Comparison of ENCODE assay signal across 35 mouse cellular contexts in the genomic region with DNA sequence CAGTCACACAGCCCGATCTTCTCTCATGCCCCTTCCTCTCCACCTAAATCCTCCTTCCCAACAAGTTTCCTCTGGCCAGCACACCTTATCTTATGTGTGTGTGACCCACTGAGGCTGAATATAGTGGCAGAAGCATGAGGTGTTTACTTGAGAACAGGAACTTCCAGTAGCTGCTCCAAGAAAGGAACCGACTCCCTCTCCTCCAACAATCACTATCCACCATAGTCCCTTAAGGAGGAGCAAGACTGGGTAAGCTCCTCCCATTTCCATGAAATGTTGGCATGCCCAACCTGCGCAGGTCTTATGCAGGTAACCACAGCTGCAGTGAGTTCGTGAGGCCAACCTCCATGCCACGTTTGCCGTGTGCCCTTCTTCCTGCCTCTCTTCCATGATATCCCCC.
"Had no signal": no experiment of that assay in that cellular context is flagged by ENCODE, and none has a peak within 500 bp of the region (broad histone marks: within the 10 kb centered on the region; RNA-seq: fewer than 3 reads in every experiment).

No protein-coding gene starts in this region.

- H3K4me2 ChIP-seq: heart, embryonic 11.5 days; heart, embryonic 12.5 days; heart, embryonic 13.5 days; heart, embryonic 15.5 days; hindbrain, embryonic 12.5 days; hindbrain, embryonic 13.5 days; hindbrain, embryonic 14.5 days; hindbrain, embryonic 15.5 days; intestine, embryonic 15.5 days; kidney, embryonic 15.5 days had no signal

- H3K36me3 ChIP-seq: heart, embryonic 10.5 days; heart, embryonic 12.5 days; heart, embryonic 13.5 days; heart, embryonic 15.5 days; hindbrain, embryonic 10.5 days; hindbrain, embryonic 12.5 days; hindbrain, embryonic 13.5 days; hindbrain, embryonic 15.5 days; intestine, embryonic 15.5 days; kidney, embryonic 15.5 days had no signal

- ATAC-seq: hindbrain, embryonic 16.5 days; hindbrain, postnatal 0 days; inflammation-experienced regulatory T-cells, adult 6 months; intestine, embryonic 15.5 days; intestine, embryonic 16.5 days; intestine, postnatal 0 days had no signal

- DNase-seq: heart, postnatal 10 days; heart, postnatal 14 days; heart, postnatal 36 days; heart, postnatal 4 days; kidney, adult 11 months; kidney, adult 18-20 months; kidney, adult 2 months; kidney, adult 8-10 months; kidney, adult 9 months; kidney, postnatal 10 days; kidney, postnatal 14 days; kidney, postnatal 25 days; kidney, postnatal 36 days; kidney, postnatal 4 days; layer of hippocampus, adult 9-11 months; layer of hippocampus, postnatal 36 days had no signal

- H3K27me3 ChIP-seq: heart, embryonic 12.5 days; heart, embryonic 13.5 days; heart, embryonic 15.5 days; hindbrain, embryonic 12.5 days; hindbrain, embryonic 13.5 days; hindbrain, embryonic 15.5 days; intestine, embryonic 15.5 days had no signal

- H3K9me3 ChIP-seq: heart, embryonic 10.5 days; heart, embryonic 12.5 days; heart, embryonic 13.5 days; heart, embryonic 15.5 days; hindbrain, embryonic 10.5 days; hindbrain, embryonic 12.5 days; hindbrain, embryonic 13.5 days; hindbrain, embryonic 15.5 days; intestine, embryonic 15.5 days; kidney, embryonic 15.5 days had no signal

- H3K4me1 ChIP-seq: heart, embryonic 10.5 days; heart, embryonic 12.5 days; heart, embryonic 13.5 days; heart, embryonic 15.5 days; hindbrain, embryonic 10.5 days; hindbrain, embryonic 12.5 days; hindbrain, embryonic 13.5 days; hindbrain, embryonic 15.5 days; intestine, embryonic 15.5 days; kidney, embryonic 15.5 days had no signal

- H3K4me3 ChIP-seq: heart, embryonic 10.5 days; heart, embryonic 12.5 days; heart, embryonic 13.5 days; heart, embryonic 15.5 days; hindbrain, embryonic 10.5 days; hindbrain, embryonic 12.5 days; hindbrain, embryonic 13.5 days; hindbrain, embryonic 15.5 days; intestine, embryonic 15.5 days; kidney, embryonic 15.5 days; layer of hippocampus, adult 2 months had no signal

- H3K27ac ChIP-seq: heart, embryonic 10.5 days; heart, embryonic 13.5 days; heart, embryonic 15.5 days; hindbrain, embryonic 10.5 days; hindbrain, embryonic 12.5 days; hindbrain, embryonic 13.5 days; hindbrain, embryonic 14.5 days; hindbrain, embryonic 15.5 days; hindbrain, postnatal 0 days; intestine, embryonic 15.5 days; kidney, embryonic 15.5 days; kidney, postnatal 0 days; layer of hippocampus, adult 2 months had no signal

- H3K9ac ChIP-seq: heart, embryonic 12.5 days; heart, embryonic 13.5 days; heart, embryonic 15.5 days; hindbrain, embryonic 12.5 days; hindbrain, embryonic 13.5 days; hindbrain, embryonic 14.5 days; hindbrain, embryonic 15.5 days; intestine, embryonic 15.5 days; kidney, embryonic 15.5 days had no signal
